Mouse (Mus musculus): ENCODE results near the gene Zdhhc24.

DNA sequence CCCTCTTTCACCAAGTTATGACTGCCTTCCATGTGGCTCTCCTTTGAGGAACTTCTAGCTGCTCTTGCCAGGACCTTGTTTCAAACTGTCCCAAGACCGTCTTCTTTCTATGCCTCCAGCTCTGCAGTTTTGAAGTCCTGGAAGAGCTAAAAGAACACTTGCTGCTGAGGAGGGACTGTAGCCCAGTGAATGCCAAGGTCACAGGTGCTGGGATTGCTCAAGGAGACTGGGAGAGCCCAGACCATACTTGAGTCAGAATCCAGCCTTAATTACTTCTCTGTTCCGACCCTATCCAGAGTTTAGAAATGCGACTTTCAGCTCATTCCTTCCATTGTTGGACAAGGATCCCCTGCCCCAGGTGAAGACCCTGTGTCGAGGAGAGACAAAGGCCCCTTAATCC, 22.5 kb upstream of the Zdhhc24 start:
- TF ChIP-seq CTCF (IDR thresholded peaks at IDR 0.05; ENCODE audit: low read depth) = no peak
- no peak for TF ChIP-seq EP300 (IDR thresholded peaks at IDR 0.05; ENCODE audit: low read depth)
